Mouse (Mus musculus) megakaryocyte, embryonic 14.5 days (primary cell): ENCODE measurements around the gene Hectd3.

Experiments
- FLI1 ChIP-seq: IDR thresholded peaks from 2 replicates; pipeline ENCODE4 v1.6.1; 2012; ENCODE audit warnings: low read length, inconsistent platforms, mixed read lengths
- GATA1 ChIP-seq: IDR thresholded peaks from 3 replicates; pipeline ENCODE4 v1.6.1; 2012; ENCODE audit warnings: mixed read lengths, low read length, inconsistent platforms, borderline replicate concordance

- no peak for TF ChIP-seq GATA1
- no peak for TF ChIP-seq FLI1
These were observed 45.7 kb downstream of the Hectd3 start for GRCm38 (mm10) chr4:117040791-117041190.
